Mouse (Mus musculus) brain, adult 2 months (tissue): ENCODE measurements at regions not wholly inside any gene's neighbourhood (a gene's known extent, or its start where the extent isn't known, plus 50 kb on each side); places are given as distances from the start of the nearest gene placed in this dataset.

ENCODE experiments used
- DNase-seq: peaks from one replicate; pipeline ENCODE4 v3.0.0; 2011; ENCODE audit warnings: low read depth, low spot score

DNA sequence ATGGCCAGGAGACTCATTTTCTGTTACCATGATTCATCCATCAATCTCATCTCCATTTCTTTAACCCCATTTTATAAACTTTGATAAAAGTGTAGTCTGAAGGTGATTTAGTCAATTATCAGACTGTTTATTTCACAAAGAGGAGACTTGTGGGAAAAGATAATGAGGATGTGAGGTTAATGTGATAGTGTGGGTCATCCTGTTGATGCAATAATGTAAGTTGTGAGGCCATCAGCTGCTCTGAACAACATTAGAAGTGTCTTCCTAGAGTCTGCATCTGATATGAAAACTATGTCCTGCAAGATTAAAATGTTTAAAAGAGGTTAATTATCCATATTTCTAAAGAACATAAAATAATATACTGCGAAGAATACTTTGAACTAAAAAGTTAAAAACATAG lies 842.8 kb downstream of the Pcdh17 start:
- no peak for DNase-seq

DNA sequence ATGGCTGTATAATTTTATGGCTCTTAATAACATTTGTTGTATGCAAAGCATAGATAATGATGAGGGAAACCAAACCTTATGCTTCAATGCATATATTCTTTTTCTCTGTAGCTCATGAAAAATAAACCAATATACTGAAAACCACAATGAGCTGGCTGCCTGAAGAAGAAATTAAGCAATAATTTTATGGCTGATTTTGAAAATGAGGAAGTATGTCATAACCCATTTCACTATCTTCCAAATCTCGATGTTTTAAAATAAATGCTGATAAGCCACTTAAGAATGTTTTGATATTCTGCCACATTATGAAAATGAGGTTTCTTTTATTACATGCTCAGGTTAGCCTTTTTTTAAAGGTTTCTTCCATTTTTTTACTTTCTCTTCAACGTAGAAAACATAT lies 844.1 kb downstream of the Pcdh17 start:
- DNase-seq: no peak

DNA sequence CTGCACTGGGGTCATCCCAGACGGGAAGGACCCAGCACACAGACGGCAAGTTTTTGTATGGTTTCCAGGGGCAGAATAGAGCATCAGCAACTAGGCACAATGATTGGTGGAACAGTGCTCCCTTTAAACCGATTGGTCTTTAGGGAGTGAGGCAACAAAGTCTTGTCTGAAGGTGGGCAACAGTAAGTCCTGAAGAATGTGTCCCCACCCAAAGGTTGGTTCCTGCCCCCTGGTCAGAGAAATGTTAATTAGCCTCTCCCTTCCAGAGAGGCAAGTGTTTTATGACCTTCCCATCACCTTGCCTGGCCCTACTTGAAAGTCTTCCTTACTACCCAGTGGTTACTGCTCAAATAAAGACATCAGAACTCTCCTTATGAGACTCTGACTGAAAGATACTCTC lies 855.6 kb downstream of the Pcdh17 start:
- DNase-seq: no peak

DNA sequence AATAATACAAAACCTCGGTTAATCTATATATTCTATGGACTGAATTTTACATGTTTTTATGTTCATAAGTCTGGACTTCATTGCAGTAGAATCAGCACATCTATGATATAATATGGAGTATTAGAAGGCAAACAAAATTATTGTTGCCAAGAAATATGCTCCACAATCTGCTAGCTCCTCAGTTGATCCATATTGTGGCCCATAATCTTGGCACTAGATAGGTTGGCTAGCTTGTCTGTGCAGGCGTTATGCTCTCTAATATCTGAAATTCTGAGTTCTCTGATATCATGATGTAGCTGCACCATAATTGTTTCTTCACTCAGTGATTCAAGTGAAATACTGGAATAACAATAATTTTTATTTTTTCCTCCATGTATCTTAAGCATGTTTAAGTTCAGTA lies 877.3 kb downstream of the Pcdh17 start:
- peak; percentile 4 for DNase-seq

DNA sequence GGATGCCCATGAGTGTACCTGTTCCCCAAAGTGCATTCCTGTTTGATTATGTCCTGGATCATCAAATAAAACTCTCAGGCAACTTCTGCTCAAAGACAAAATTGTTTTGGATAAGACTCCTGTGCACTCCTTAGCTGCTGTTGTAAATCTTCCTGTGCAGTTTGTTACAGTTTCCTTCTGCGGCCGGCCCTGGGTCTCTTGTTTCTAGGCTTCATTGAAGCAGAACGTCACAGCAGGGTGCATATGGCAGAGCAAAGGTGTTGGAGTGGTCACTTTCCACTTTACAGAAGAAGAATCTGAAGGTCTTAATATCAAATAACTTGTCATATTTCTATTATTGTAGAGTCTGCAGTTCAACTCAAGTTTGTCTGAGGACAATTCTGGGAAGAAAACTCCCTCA lies 889.9 kb downstream of the Pcdh17 start:
- no peak for DNase-seq

DNA sequence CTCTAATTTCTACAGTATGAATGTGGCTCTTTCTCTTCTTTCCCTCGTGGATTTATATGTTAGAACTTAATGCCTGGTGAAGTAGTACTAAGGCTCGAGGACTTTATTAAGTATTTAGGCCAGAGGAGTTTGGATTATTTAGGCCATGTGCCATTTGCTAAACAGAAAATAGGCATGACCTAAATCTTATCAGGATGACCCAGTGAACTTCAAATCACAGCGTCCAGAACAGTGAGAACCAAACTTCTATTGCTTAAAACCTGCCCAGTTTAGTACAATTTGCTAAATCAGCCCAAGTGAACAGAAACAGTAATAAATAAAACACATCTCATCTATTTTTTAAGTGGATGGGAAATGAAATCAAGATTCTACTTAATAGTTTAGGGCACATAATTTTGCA lies 893.8 kb downstream of the Pcdh17 start:
- DNase-seq: no peak

DNA sequence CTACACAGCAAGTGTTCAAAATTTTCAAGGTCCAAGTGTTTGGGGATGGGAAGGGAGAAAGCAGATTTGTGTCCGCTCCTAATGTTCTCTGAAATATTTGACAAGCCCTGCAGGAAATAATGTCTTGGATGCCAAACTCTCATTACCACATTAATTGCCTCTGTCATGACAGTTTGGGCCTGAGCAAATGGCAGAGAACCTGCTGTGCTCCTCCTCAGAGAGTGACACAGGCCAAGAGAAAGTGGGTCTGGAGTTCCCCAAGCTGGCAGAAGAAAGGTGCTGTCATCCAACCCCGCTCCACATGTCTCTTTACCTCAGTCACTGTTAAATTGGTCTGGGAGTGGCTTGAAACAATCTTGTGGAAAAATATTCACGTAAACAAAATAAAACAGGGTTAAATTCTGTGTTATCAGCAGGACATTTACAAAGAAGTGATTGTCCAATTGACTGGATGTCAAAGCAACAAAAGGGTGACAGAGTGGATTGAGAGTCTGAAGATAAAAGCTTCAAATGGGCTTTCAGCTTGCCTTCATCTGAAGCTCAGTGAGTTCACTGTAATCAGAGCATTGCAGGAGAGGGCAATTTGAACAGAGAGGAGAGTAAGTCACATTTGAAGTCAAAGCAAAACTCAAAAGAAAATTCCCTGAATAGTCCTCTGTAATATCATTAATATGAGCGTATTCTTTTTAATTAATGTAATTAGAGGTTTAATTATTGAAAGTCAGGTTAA lies 911.4 kb downstream of the Pcdh17 start:
- peak; percentile 12 for DNase-seq

DNA sequence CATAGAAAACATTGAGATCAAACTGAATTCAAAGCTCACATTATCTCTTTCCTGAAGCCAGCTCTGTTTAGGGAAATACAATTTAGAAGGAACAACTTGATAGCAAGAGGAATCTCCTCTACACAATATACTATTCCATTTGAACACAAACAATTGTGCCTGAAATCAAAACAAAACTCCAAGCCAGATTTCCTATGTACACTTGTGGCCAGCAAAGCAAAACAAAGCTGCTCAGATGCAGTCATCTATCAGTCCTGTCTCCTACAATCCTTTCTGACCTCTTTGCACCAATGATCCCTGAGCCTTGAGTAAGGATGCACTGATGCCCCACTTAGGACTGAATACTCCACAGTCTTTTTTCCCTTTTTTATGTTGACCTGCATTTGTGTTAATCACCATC lies 920.2 kb downstream of the Pcdh17 start:
- no peak for DNase-seq

DNA sequence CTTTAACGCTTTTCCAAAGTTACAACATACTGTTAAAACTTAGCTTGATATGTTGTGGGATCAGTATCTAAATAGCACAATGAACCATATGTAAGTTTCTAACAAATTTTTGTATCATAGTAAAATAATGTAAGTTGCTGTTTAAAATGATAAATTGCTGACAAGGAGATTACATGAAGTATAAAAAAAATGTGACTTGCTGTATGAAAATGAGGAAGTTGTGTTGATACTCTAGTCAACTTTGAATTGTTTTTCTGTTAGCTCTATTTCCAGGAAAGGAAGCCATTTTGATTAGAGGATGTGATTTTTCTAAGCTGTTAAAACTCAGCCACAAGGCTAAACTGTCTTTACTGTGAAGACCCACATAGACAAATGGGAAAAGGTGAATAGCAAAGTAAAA lies 929.9 kb downstream of the Pcdh17 start:
- DNase-seq: no peak

DNA sequence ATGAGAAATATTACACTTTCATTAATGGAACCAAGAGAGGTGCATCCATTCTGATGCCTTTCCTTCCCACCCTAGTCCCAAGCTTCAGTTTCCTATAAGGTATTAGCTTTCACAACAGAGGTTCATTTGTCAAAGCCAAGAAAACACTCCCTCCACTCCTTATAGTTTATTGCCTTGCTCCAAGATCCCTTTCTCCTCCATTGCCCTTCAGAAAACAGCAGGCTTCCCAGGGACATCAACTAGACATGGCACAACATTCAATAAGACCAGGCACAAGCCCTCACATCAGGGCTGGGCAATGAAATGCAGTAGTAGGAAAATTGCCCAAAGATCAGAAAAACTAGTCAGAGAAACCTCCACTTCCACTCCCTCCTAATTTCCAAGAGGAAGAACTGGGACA lies 960.3 kb downstream of the Pcdh17 start:
- no peak for DNase-seq
